Mouse (Mus musculus) cortical plate, adult 2 months (tissue): ENCODE results near the gene Rwdd2a. TPM values are rescaled to one million over a fixed set of nuclear protein-coding genes. Genes with fewer than 3 reads are reported as not detected.

ENCODE experiments used
- H3K27ac ChIP-seq: fragments of 200-500 bp; 2 replicates; pipeline ENCODE4 v1.5.1; 2012; ENCODE audit warnings: low read length, control low read depth, inconsistent platforms; ENCODE audit not compliant: insufficient read depth
- H3K4me1 ChIP-seq: fragments of 200-500 bp; 2 replicates; pipeline ENCODE4 v1.6.1; 2011; ENCODE audit warnings: low read length; ENCODE audit not compliant: control insufficient read depth, insufficient read depth
- H3K4me3 ChIP-seq: fragments of 200-500 bp; 2 replicates; pipeline ENCODE4 v1.5.1; 2011; ENCODE audit warnings: mild to moderate bottlenecking, low read length, control low read depth; ENCODE audit not compliant: insufficient read depth
- CTCF ChIP-seq: fragments of 200-500 bp; IDR thresholded peaks from 2 replicates; pipeline ENCODE4 v1.5.1; 2011; ENCODE audit warnings: mild to moderate bottlenecking, control low read depth, low read length; ENCODE audit not compliant: insufficient read depth; ENCODE audit errors: extremely low read depth
- POLR2A ChIP-seq: fragments of 200-500 bp; IDR thresholded peaks from 2 replicates; pipeline ENCODE4 v1.6.1; 2011; ENCODE audit warnings: mild to moderate bottlenecking, low read length, control low read depth; ENCODE audit not compliant: insufficient read depth; ENCODE audit errors: extremely low read depth
- polyA plus RNA-seq: library from polyadenylated mRNA; depleted of rRNA; stranded (reverse); fragments of >200 nt; gene quantifications from 2 replicates; pipeline ENCODE4 v1.2.3, GENCODE M21; 2012; rRNA removed

The Rwdd2a gene
- 24.2 and 26.1 TPM in 2 replicates for polyA plus RNA-seq

GRCm38 (mm10) chr9:86571540-86572135, at the start of gene Rwdd2a, which contains the start of gene Pgm3:
Gene Rwdd2a, plus strand, starts transcription at chr9:86571991.
Gene Pgm3, minus strand, starts transcription at chr9:86571842.
- H3K4me1 ChIP-seq: 0 out of 2 replicates have a peak, but pooled peaks cover 1% of the 10 kb centered on the region
- TF ChIP-seq POLR2A: peak; percentile 95
- TF ChIP-seq CTCF: no peak
- peak within 1 kb of the TSS; percentile 85 for H3K4me3 ChIP-seq
- H3K27ac ChIP-seq: peak within 1 kb of the TSS; percentile 61

- Histone ChIP-seq H3K4me3 (no peak overlapping the region), H3K4me1 (no peaks in the 10 kb centered on the region), H3K27ac (no peak overlapping the region)
- TF ChIP-seq CTCF (no peak), POLR2A (no peak)
These were observed 49.5 kb upstream of the Rwdd2a start for GRCm38 (mm10) chr9:86522335-86522734.

GRCm38 (mm10) chr9:86525600-86525999, 46.2 kb upstream of the Rwdd2a start:
- H3K4me3 ChIP-seq: no peak overlapping the region
- no peaks in the 10 kb centered on the region for H3K4me1 ChIP-seq
- TF ChIP-seq CTCF: no peak
- no peak for TF ChIP-seq POLR2A
- H3K27ac ChIP-seq: no peak overlapping the region

GRCm38 (mm10) chr9:86534071-86534470, 37.7 kb upstream of the Rwdd2a start:
- Histone ChIP-seq H3K27ac (no peak overlapping the region), H3K4me3 (no peak overlapping the region), H3K4me1 (no peaks in the 10 kb centered on the region)
- TF ChIP-seq CTCF (no peak), POLR2A (no peak)

GRCm38 (mm10) chr9:86543451-86543850, 28.3 kb upstream of the Rwdd2a start:
- no peaks in the 10 kb centered on the region for H3K4me1 ChIP-seq
- no peak overlapping the region for H3K27ac ChIP-seq
- no peak for TF ChIP-seq POLR2A
- TF ChIP-seq CTCF: no peak
- H3K4me3 ChIP-seq: no peak overlapping the region

GRCm38 (mm10) chr9:86544559-86544958, 27.2 kb upstream of the Rwdd2a start:
- Histone ChIP-seq H3K27ac (no peak overlapping the region), H3K4me3 (no peak overlapping the region)
- TF ChIP-seq POLR2A (no peak), CTCF (no peak)

GRCm38 (mm10) chr9:86549637-86550162, 22.1 kb upstream of the Rwdd2a start:
- TF ChIP-seq POLR2A: no peak
- TF ChIP-seq CTCF: no peak
- no peak overlapping the region for H3K27ac ChIP-seq
- no peak overlapping the region for H3K4me3 ChIP-seq
- no peaks in the 10 kb centered on the region for H3K4me1 ChIP-seq

More at GRCm38 (mm10) chr9:86544559-86544958, 27.2 kb upstream of the Rwdd2a start:
- no peaks in the 10 kb centered on the region for H3K4me1 ChIP-seq

- H3K4me1 ChIP-seq: no peaks in the 10 kb centered on the region
- no peak overlapping the region for H3K27ac ChIP-seq
- TF ChIP-seq CTCF (no peak), POLR2A (no peak)
- H3K4me3 ChIP-seq: no peak overlapping the region
These were observed 21.1 kb upstream of the Rwdd2a start for GRCm38 (mm10) chr9:86550717-86551116.

GRCm38 (mm10) chr9:86553886-86554285, 17.9 kb upstream of the Rwdd2a start:
- no peak overlapping the region for H3K27ac ChIP-seq
- no peak overlapping the region for H3K4me3 ChIP-seq
- H3K4me1 ChIP-seq: no peaks in the 10 kb centered on the region
- TF ChIP-seq POLR2A (no peak), CTCF (no peak)

- Histone ChIP-seq H3K4me3 (no peak overlapping the region), H3K4me1 (no peaks in the 10 kb centered on the region), H3K27ac (no peak overlapping the region)
- no peak for TF ChIP-seq CTCF
- no peak for TF ChIP-seq POLR2A
These were observed 17.1 kb upstream of the Rwdd2a start for GRCm38 (mm10) chr9:86554641-86555040.
